Mouse (Mus musculus) T-cell, adult 66 days (primary cell): ENCODE data around the gene Zfp57. TPM values are rescaled to one million over a fixed set of nuclear protein-coding genes. Genes with fewer than 3 reads are reported as not detected.

Experiments
- total RNA-seq, 2 experiments: library from RNA; stranded (reverse); gene quantifications; 3 replicates in 1 of 2; 4 replicates in 1 of 2; pipeline ENCODE4 v1.2.4; 2023

Zfp57 gene
- not detected for total RNA-seq

GRCm38 (mm10) chr17:37000863-37001262 lies at the start of gene Zfp57:
Gene Zfp57 (plus strand): TSS chr17:37001163.

GRCm38 (mm10) chr17:36957999-36958743 lies 42.8 kb upstream of the Zfp57 start, which contains the start of the genes Znrd1 and Znrd1as:
Gene Znrd1 (minus strand): TSS chr17:36958559.
Gene Znrd1as (plus strand): TSS chr17:36958592.

GRCm38 (mm10) chr17:36981221-36981813 lies 19.6 kb upstream of the Zfp57 start, which contains the start of gene 2410137M14Rik:
Gene 2410137M14Rik (minus strand): TSS chr17:36981237.

GRCm38 (mm10) chr17:36989437-36989836 lies 11.5 kb upstream of the Zfp57 start, which contains the start of gene H2-M5:
Gene H2-M5 (minus strand): TSS chr17:36989537.

GRCm38 (mm10) chr17:37022628-37023576 lies 21.9 kb downstream of the Zfp57 start, which contains the start of gene Mog:
Gene Mog (minus strand): TSS chr17:37023398.

GRCm38 (mm10) chr17:37045611-37046311 lies 44.8 kb downstream of the Zfp57 start, which contains the start of gene Gabbr1:
Gene Gabbr1 (plus strand): TSS chr17:37045966.

Other genes with a start within 250 kb of the Zfp57 start
- gene H2-M10.5, start 228.3 kb upstream of the Zfp57 start, total RNA-seq: not detected
- gene H2-M10.6, start 189.0 kb upstream of the Zfp57 start, total RNA-seq: not detected
- gene Trim26, start 164.0 kb upstream of the Zfp57 start, total RNA-seq: 100 to 1,000 TPM; 117 to 139 TPM
- not detected for gene Trim15, start 134.0 kb upstream of the Zfp57 start, total RNA-seq
- gene Trim10, start 131.6 kb upstream of the Zfp57 start, total RNA-seq: under 1 TPM; 0.32 to 0.33 TPM
- not detected for gene Trim40, start 111.0 kb upstream of the Zfp57 start, total RNA-seq
- gene Trim31, start 103.0 kb upstream of the Zfp57 start, total RNA-seq: not detected
- 1 to 10 TPM in 1 of 2 experiments, under 1 TPM in 1; 0.77 to 1.2 TPM for gene Rnf39, start 58.2 kb upstream of the Zfp57 start, total RNA-seq
- 10 to 100 TPM; 71.0 to 72.5 TPM for gene Ppp1r11, start 49.4 kb upstream of the Zfp57 start, total RNA-seq
- gene Znrd1, start 42.6 kb upstream of the Zfp57 start, total RNA-seq: 10 to 100 TPM; 54.5 to 64.0 TPM
- 1 to 10 TPM; 2.3 to 3.3 TPM for gene Znrd1as, start 42.6 kb upstream of the Zfp57 start, total RNA-seq
- gene 2410137M14Rik, start 19.9 kb upstream of the Zfp57 start, total RNA-seq: not detected
- gene H2-M5, start 11.6 kb upstream of the Zfp57 start, total RNA-seq: not detected
- not detected for gene Mog, start 22.2 kb downstream of the Zfp57 start, total RNA-seq
- 100 to 1,000 TPM; 136 to 147 TPM for gene Gabbr1, start 44.8 kb downstream of the Zfp57 start, total RNA-seq
- not detected for gene Olfr90, start 87.3 kb downstream of the Zfp57 start, total RNA-seq
- gene Olfr91, start 97.1 kb downstream of the Zfp57 start, total RNA-seq: not detected
- not detected for gene Olfr92, start 118.9 kb downstream of the Zfp57 start, total RNA-seq
- not detected for gene Olfr93, start 160.3 kb downstream of the Zfp57 start, total RNA-seq
- under 1 TPM; 0.61 to 0.65 TPM for gene Ubd, start 192.7 kb downstream of the Zfp57 start, total RNA-seq
- not detected for gene Olfr94, start 199.8 kb downstream of the Zfp57 start, total RNA-seq
- not detected for gene Olfr95, start 212.0 kb downstream of the Zfp57 start, total RNA-seq
- not detected for gene Olfr96, start 219.0 kb downstream of the Zfp57 start, total RNA-seq
- gene Olfr97, start 236.2 kb downstream of the Zfp57 start, total RNA-seq: not detected